Mouse (Mus musculus) ES-Bruce4 (cell line): Measurements from ENCODE around the gene Qrsl1.

ENCODE experiments used
- CTCF ChIP-seq: IDR thresholded peaks from one replicate; pipeline ENCODE4 v1.8.1; 2011; ENCODE audit warnings: low read depth, low read length
- EP300 ChIP-seq: IDR thresholded peaks from 2 replicates; pipeline ENCODE4 v1.6.1; 2011; ENCODE audit warnings: low read depth, low read length; ENCODE audit not compliant: insufficient read depth
- POLR2A ChIP-seq: IDR thresholded peaks from one replicate; pipeline ENCODE4 v1.8.1; 2011; ENCODE audit warnings: low read length; ENCODE audit not compliant: insufficient read depth

GRCm38 (mm10) chr10:43943736-43944135 is 42.2 kb upstream of the Qrsl1 start:
- no peak for TF ChIP-seq EP300
- TF ChIP-seq CTCF, result no peak
- TF ChIP-seq POLR2A, result no peak
